Mouse (Mus musculus) kidney, embryonic 16.5 days (tissue): ENCODE measurements around the gene Afp. TPM values are rescaled to one million over a fixed set of nuclear protein-coding genes. Genes with fewer than 3 reads are reported as not detected.

Experiments used
- ATAC-seq: fragments of 200-750 bp; cut with Nextera tagmentation; 2 replicates; pipeline ENCODE4 v1.8.0; 2017; ENCODE audit warnings: moderate TSS enrichment; ENCODE audit not compliant: low FRiP score, low TSS enrichment
- H3K27ac ChIP-seq: fragments of 300-500 bp; sonication (generic); 2 replicates; pipeline ENCODE4 v1.5.1; 2014; ENCODE audit warnings: low read length
- H3K27me3 ChIP-seq: fragments of 300-500 bp; sonication (generic); 2 replicates; pipeline ENCODE4 v1.6.1; 2014; ENCODE audit warnings: low read length, control low read depth, mixed read lengths; ENCODE audit not compliant: insufficient read depth
- H3K36me3 ChIP-seq: fragments of 300-500 bp; sonication (generic); 2 replicates; pipeline ENCODE4 v1.6.1; 2014; ENCODE audit warnings: low read length, control low read depth, mixed read lengths; ENCODE audit not compliant: insufficient read depth
- H3K4me1 ChIP-seq: fragments of 300-500 bp; sonication (generic); 2 replicates; pipeline ENCODE4 v1.6.1; 2014; ENCODE audit warnings: low read length, control low read depth, mixed read lengths; ENCODE audit not compliant: insufficient read depth
- H3K4me2 ChIP-seq: fragments of 300-500 bp; sonication (generic); replicated peaks from 2 replicates; pipeline ENCODE4 v1.6.1; 2014; ENCODE audit warnings: low read depth, low read length
- H3K4me3 ChIP-seq: fragments of 300-500 bp; sonication (generic); 2 replicates; pipeline ENCODE4 v1.5.1; 2014; ENCODE audit warnings: mild to moderate bottlenecking, low read length
- H3K9ac ChIP-seq: fragments of 300-500 bp; sonication (generic); replicated peaks from 2 replicates; pipeline ENCODE4 v1.6.1; 2014; ENCODE audit warnings: low read length
- H3K9me3 ChIP-seq: fragments of 300-500 bp; sonication (generic); 2 replicates; pipeline ENCODE4 v1.6.1; 2016; ENCODE audit warnings: low read length, control low read depth
- WGBS: fragments of 180-500 bp; shearing (Covaris S2); extraction: QIAGEN DNeasy Blood & Tissue Kit; methylation state at CpG from one replicate; pipeline ENCODE4 v1.1.7; 2014; 5-methylcytosine and 5-hydroxymethylcytosine counted together
- polyA plus RNA-seq: library from polyadenylated mRNA; unstranded; fragments of >200 nt; fragmentation: Nextera tagmentation; extraction: Ambion mirVana; gene quantifications from 2 replicates; pipeline ENCODE4 v1.2.1, GENCODE M21; 2015

The Afp gene
- polyA plus RNA-seq, 1 experiment from 2014 or later = 139 TPM

- 85% methylated on average over 8 of the region's 8 CpGs for WGBS
- no peak overlapping the region for H3K4me2 ChIP-seq
- no peaks in the 10 kb centered on the region for H3K4me1 ChIP-seq
- no peak overlapping the region for H3K4me3 ChIP-seq
- no peaks in the 10 kb centered on the region for H3K36me3 ChIP-seq
- no peaks in the 10 kb centered on the region for H3K9me3 ChIP-seq
- H3K9ac ChIP-seq = no peak overlapping the region
- H3K27ac ChIP-seq = no peak overlapping the region
- H3K27me3 ChIP-seq = no peaks in the 10 kb centered on the region
- no peak for ATAC-seq
These were observed 60.7 kb downstream of the Afp start for GRCm38 (mm10) chr5:90551191-90551590.

- Histone ChIP-seq H3K27ac (no peak overlapping the region), H3K9ac (no peak overlapping the region), H3K4me2 (no peak overlapping the region), H3K4me1 (no peaks in the 10 kb centered on the region), H3K9me3 (no peaks in the 10 kb centered on the region), H3K36me3 (no peaks in the 10 kb centered on the region), H3K4me3 (no peak overlapping the region), H3K27me3 (no peaks in the 10 kb centered on the region)
- WGBS = 80% methylated on average over 3 of the region's 3 CpGs
- ATAC-seq = no peak
These were observed 65.5 kb downstream of the Afp start for GRCm38 (mm10) chr5:90556052-90556451.

Other genes starting within 250 kb of the Afp start
- 21.1 and 23.0 TPM in 2 replicates for gene Ankrd17, start 124.2 kb upstream of the Afp start, polyA plus RNA-seq
- gene Gm9958, start 123.5 kb upstream of the Afp start, polyA plus RNA-seq = 6.5 and 7.0 TPM in 2 replicates
- gene Alb, start 29.8 kb upstream of the Afp start, polyA plus RNA-seq = 15.6 and 20.6 TPM in 2 replicates
- gene Afm, start 28.2 kb downstream of the Afp start, polyA plus RNA-seq = 11.6 and 12.8 TPM in 2 replicates
- gene 5830473C10Rik, start 70.4 kb downstream of the Afp start, polyA plus RNA-seq = 0.35 and 0.39 TPM in 2 replicates
- gene Rassf6, start 149.9 kb downstream of the Afp start, polyA plus RNA-seq = 18.1 and 18.9 TPM in 2 replicates